Mouse (Mus musculus): ENCODE measurements around the gene Gm49384. TPM values are rescaled to one million over a fixed set of nuclear protein-coding genes. Genes with fewer than 3 reads are reported as not detected.
"Not testable (repeated sequence)": the region's sequence is repeated elsewhere in the genome, so short reads cannot be mapped to it uniquely, and the experiment has no call there.

Gm49384 gene
- total and polyA plus RNA-seq, 2 experiments from 2014 or later, result 0.52 to 7.8 TPM

DNA sequence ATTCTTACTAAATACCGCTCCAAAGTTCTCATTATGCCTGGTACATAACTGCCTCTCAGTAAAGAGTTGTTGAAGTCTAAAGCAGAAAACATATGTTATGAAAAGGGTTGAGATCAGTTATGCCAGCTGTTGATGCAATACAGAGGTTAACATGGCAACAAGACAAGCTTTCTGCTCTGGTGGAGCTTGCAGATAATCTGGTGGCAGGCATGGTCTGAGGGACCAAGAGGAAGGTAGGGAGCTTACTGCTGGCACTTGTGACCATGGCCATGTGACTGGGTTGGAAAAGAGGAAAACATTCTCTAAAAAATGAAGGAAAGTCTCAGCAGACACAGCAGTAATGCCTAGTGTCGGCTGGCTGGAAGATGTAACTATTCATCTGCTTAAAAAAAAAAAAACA lies 32.8 kb downstream of the Gm49384 start:
- Histone ChIP-seq H3K9ac (no peak overlapping the region), H3K27ac (ENCODE audit: low read depth, low read length) (no peak overlapping the region), H3K36me3 (ENCODE audit: insufficient read depth) (no peaks in the 10 kb centered on the region), H3K9me3 (ENCODE audit: low read length) (no peaks in the 10 kb centered on the region), H3K4me2 (ENCODE audit: low read depth) (no peak overlapping the region), H3K4me3 (ENCODE audit: low read depth, low read length) (no peak overlapping the region), H3K4me1 (ENCODE audit: insufficient read depth) (0 out of 2 replicates have a peak, but pooled peaks cover 5% of the 10 kb centered on the region), H3K27me3 (ENCODE audit: insufficient read depth, low read length) (no peaks in the 10 kb centered on the region)
- no peak for ATAC-seq
- TF ChIP-seq CTCF (IDR thresholded peaks at IDR 0.05; ENCODE audit: low read depth), result no peak
- DNase-seq, result no peak
- WGBS, result 93% methylated on average over 2 of the region's 2 CpGs

- WGBS, result under 1% methylated on average over 40 of the region's 40 CpGs
- ATAC-seq, result peak; percentile 93
- peak within 1 kb of the TSS; percentile 69 for H3K4me3 ChIP-seq (ENCODE audit: low read depth, low read length)
- H3K36me3 ChIP-seq (ENCODE audit: insufficient read depth), result no peaks in the 10 kb centered on the region
- no peaks in the 10 kb centered on the region for H3K27me3 ChIP-seq (ENCODE audit: insufficient read depth, low read length)
- TF ChIP-seq CTCF (IDR thresholded peaks at IDR 0.05; ENCODE audit: low read depth), result 0 out of 2 replicates have a peak, but pooled peaks have one; percentile 1
- H3K4me1 ChIP-seq (ENCODE audit: insufficient read depth), result 0 out of 2 replicates have a peak, but pooled peaks cover 5% of the 10 kb centered on the region
- peak; percentile 92 for DNase-seq
- H3K9ac ChIP-seq, result peak within 1 kb of the TSS; percentile 79
- H3K27ac ChIP-seq (ENCODE audit: low read depth, low read length), result peak within 1 kb of the TSS; percentile 50; the same call in 1 of the 2 replicates
- no peaks in the 10 kb centered on the region for H3K9me3 ChIP-seq (ENCODE audit: low read length)
- H3K4me2 ChIP-seq (ENCODE audit: low read depth), result peak within 1 kb of the TSS; percentile 94
These were observed 35.5 kb downstream of the Gm49384 start, which contains the start of gene Lrr1 for GRCm38 (mm10) chr12:69168461-69169106. Gene Lrr1, plus strand, starts transcription at chr12:69168814.

- no peak for TF ChIP-seq CTCF (IDR thresholded peaks at IDR 0.05; ENCODE audit: low read depth)
- no peak for DNase-seq
- Histone ChIP-seq H3K9me3 (ENCODE audit: low read length) (no peaks in the 10 kb centered on the region), H3K4me2 (ENCODE audit: low read depth) (peak overlapping the region; percentile 94), H3K27me3 (ENCODE audit: insufficient read depth, low read length) (no peaks in the 10 kb centered on the region), H3K9ac (peak overlapping the region; percentile 79), H3K36me3 (ENCODE audit: insufficient read depth) (no peaks in the 10 kb centered on the region), H3K27ac (ENCODE audit: low read depth, low read length) (no peak overlapping the region), H3K4me3 (ENCODE audit: low read depth, low read length) (peak overlapping the region; percentile 69), H3K4me1 (ENCODE audit: insufficient read depth) (0 out of 2 replicates have a peak, but pooled peaks cover 5% of the 10 kb centered on the region)
- WGBS, result 7% methylated on average over 18 of the region's 18 CpGs
- peak; percentile 23; the same call in 1 of the 2 replicates for ATAC-seq
These were observed 36.2 kb downstream of the Gm49384 start for GRCm38 (mm10) chr12:69167656-69168460.

- not testable (repeated sequence) for H3K4me2 ChIP-seq (ENCODE audit: low read depth); H3K9me3 ChIP-seq (ENCODE audit: low read length); H3K27ac ChIP-seq (ENCODE audit: low read depth, low read length); ATAC-seq; H3K36me3 ChIP-seq (ENCODE audit: insufficient read depth); H3K27me3 ChIP-seq (ENCODE audit: insufficient read depth, low read length); H3K9ac ChIP-seq; H3K4me3 ChIP-seq (ENCODE audit: low read depth, low read length); DNase-seq; H3K4me1 ChIP-seq (ENCODE audit: insufficient read depth)
- 70% methylated on average over 8 of the region's 8 CpGs for WGBS
These were observed 37.0 kb downstream of the Gm49384 start for GRCm38 (mm10) chr12:69166861-69167581.

GRCm38 (mm10) chr12:69164904-69165303 lies 39.2 kb downstream of the Gm49384 start:
- TF ChIP-seq CTCF (IDR thresholded peaks at IDR 0.05; ENCODE audit: low read depth), result no peak
- Histone ChIP-seq H3K36me3 (ENCODE audit: insufficient read depth) (no peaks in the 10 kb centered on the region), H3K4me2 (ENCODE audit: low read depth) (no peak overlapping the region), H3K9ac (no peak overlapping the region), H3K9me3 (ENCODE audit: low read length) (no peaks in the 10 kb centered on the region), H3K4me3 (ENCODE audit: low read depth, low read length) (no peak overlapping the region), H3K27ac (ENCODE audit: low read depth, low read length) (no peak overlapping the region), H3K27me3 (ENCODE audit: insufficient read depth, low read length) (no peaks in the 10 kb centered on the region), H3K4me1 (ENCODE audit: insufficient read depth) (0 out of 2 replicates have a peak, but pooled peaks cover 5% of the 10 kb centered on the region)
- ATAC-seq (no peak), DNase-seq (no peak)
- WGBS, result 59% methylated on average over 3 of the region's 3 CpGs

DNA sequence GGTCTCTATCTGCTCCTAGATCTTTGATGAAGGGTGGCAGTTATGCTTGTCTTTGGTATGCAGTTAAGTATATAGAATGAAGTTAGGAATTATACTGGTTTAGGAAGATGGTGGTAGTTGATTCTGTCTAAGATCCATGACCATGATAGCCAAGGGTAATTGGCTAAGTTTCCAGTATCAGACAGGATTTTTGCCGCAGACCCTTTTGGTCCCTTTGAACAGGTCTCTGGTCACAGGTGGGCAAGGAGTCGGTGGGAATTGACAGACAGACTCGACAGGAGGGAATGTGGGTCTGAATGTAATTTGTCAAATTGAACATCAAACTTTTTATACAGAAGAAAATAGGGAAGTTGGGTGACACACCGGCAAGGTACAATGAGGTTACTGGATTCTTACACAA lies 40.5 kb downstream of the Gm49384 start:
- ATAC-seq; DNase-seq; H3K4me1 ChIP-seq (ENCODE audit: insufficient read depth); H3K9me3 ChIP-seq (ENCODE audit: low read length); H3K9ac ChIP-seq; H3K27me3 ChIP-seq (ENCODE audit: insufficient read depth, low read length); H3K27ac ChIP-seq (ENCODE audit: low read depth, low read length); H3K4me3 ChIP-seq (ENCODE audit: low read depth, low read length); H3K4me2 ChIP-seq (ENCODE audit: low read depth); H3K36me3 ChIP-seq (ENCODE audit: insufficient read depth): not testable (repeated sequence)
- WGBS, result 84% methylated on average over 4 of the region's 4 CpGs

- H3K27ac ChIP-seq (ENCODE audit: low read depth, low read length); H3K4me3 ChIP-seq (ENCODE audit: low read depth, low read length); ATAC-seq; DNase-seq; H3K4me2 ChIP-seq (ENCODE audit: low read depth); H3K9ac ChIP-seq; H3K4me1 ChIP-seq (ENCODE audit: insufficient read depth); H3K9me3 ChIP-seq (ENCODE audit: low read length); H3K27me3 ChIP-seq (ENCODE audit: insufficient read depth, low read length): not testable (repeated sequence)
- 80% methylated on average over 2 of the region's 2 CpGs for WGBS
- peaks cover 14% of the 10 kb centered on the region; the same call in 1 of the 2 replicates for H3K36me3 ChIP-seq (ENCODE audit: insufficient read depth)
These were observed 43.4 kb downstream of the Gm49384 start for GRCm38 (mm10) chr12:69160677-69161076.
